Mouse (Mus musculus) bone marrow, adult 2 months (tissue): ENCODE data around the gene Cyb5r3.

Experiments
- CTCF ChIP-seq: fragments of 200-500 bp; IDR thresholded peaks from 2 replicates; pipeline ENCODE4 v1.5.1; 2011; ENCODE audit warnings: low read length, control low read depth; ENCODE audit not compliant: control insufficient read depth, insufficient read depth
- POLR2A ChIP-seq: fragments of 200-500 bp; IDR thresholded peaks from 2 replicates; pipeline ENCODE4 v1.6.1; 2011; ENCODE audit warnings: low read depth, mild to moderate bottlenecking, control low read depth, low read length, borderline replicate concordance; ENCODE audit not compliant: control insufficient read depth

DNA sequence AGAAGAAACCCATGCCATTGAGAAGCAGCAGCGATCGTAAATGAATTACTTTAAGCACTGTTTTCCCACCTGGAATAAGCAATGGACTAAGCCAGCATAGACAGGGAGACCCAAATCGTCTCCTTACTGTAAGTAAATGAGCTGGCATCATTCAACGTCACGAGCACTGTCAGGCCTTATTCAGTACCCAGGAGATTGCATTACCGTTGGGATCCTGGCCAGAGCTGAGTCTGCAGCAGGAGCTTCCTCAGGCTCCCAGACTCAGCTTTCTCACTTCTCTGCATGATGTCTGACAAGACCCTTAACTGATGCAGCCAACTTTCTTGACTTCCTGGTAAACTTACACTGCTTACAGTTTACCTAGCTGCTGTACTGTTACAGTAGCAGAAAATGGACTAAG lies 37.7 kb downstream of the Cyb5r3 start:
- TF ChIP-seq POLR2A (no peak), CTCF (no peak)
